Mouse (Mus musculus): Measurements from ENCODE around the gene Fam207a.

Gene Fam207a

DNA sequence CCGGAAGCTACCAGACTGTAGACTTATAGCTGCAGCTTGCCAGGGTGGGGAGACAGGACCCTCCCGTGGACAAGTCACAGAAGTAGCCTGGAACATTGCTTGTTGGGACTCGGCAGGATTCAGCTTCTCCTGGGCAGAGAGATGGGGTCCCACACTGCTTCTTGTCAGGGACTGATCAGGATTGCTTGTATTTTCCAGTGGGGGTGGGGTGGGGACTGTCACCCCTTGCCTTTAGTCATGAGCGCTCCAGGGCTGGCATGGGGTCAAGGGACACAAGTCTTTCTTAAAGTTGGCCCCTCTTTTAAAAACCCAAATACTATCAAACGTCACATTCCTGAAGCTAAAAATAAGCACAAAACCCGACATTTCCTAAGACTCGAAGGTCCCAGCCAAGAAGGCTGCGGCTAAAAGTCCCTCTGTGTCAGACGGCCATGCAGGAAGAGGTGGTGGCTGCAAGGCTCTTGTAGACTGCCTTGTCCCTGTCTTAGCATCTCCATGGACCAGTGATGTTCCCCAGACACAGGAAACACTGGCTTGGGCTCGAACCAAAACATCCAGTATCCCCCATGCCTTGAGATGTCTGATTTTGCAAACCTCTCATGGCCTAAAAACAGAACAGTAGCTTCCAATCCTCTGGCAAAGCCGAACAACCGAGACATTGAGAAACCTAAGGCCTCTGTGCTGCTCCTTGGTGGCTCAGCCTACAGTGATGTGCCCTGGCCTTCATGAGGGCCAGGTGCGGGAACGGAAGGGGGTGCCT lies 60.2 kb downstream of the Fam207a start:
- DNase-seq (ENCODE audit: low read depth, low spot score), result no peak

DNA sequence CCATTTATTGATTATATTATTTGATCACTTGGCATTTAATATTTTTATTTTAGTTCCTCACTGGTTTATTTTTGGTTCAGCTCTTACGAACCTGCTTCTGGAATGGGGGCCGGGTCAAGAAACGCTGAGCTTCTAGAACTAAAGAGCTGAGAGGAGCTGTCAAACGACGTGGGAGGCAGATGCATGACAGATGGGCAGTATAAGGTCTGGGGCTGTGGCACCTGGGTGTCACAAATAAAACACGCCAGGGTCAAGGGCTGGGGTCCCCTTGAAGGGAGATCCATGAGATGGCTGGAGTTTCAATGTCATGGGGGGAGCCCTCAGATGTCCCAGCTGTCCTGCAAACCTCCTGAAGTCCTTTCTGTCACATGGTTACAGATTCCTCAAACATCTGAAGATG lies 60.8 kb downstream of the Fam207a start:
- DNase-seq (ENCODE audit: low read depth, low spot score), result no peak

DNA sequence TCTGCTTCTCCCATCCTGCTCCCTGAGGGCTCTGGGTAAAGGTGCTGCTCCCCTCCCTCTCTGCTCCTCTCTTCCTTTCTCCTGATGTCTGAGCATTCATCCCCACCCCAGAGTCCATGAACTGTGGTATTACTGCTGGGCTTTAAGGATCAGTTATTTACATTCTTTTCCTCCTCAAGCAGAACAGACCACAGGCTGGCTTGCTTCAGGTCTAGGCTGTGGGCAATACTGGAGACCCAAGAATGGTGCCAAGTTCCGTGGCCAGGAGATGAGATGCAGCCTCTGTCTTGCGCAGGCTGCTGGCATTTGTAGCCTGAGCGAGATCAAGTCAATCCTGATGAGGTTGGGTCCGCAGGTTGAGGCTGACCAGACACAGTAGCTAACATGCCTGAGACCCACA lies 63.8 kb downstream of the Fam207a start:
- DNase-seq (ENCODE audit: low read depth, low spot score), result no peak

DNA sequence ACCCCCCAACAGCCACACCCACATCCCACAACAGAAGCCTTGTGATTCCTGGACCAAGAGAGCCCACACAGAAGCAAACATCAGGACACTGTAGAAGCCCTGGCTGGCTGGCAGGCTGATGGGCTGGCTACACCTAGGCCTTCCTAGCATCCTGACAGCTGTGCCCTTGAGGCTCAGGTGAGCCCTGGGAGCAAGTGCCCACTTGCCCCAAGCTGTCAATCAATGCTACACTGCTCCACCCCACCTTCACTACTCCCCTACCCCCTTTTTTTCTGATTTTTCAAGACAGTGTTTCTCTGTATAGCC lies 65.5 kb downstream of the Fam207a start:
- no peak for DNase-seq (ENCODE audit: low read depth, low spot score)

DNA sequence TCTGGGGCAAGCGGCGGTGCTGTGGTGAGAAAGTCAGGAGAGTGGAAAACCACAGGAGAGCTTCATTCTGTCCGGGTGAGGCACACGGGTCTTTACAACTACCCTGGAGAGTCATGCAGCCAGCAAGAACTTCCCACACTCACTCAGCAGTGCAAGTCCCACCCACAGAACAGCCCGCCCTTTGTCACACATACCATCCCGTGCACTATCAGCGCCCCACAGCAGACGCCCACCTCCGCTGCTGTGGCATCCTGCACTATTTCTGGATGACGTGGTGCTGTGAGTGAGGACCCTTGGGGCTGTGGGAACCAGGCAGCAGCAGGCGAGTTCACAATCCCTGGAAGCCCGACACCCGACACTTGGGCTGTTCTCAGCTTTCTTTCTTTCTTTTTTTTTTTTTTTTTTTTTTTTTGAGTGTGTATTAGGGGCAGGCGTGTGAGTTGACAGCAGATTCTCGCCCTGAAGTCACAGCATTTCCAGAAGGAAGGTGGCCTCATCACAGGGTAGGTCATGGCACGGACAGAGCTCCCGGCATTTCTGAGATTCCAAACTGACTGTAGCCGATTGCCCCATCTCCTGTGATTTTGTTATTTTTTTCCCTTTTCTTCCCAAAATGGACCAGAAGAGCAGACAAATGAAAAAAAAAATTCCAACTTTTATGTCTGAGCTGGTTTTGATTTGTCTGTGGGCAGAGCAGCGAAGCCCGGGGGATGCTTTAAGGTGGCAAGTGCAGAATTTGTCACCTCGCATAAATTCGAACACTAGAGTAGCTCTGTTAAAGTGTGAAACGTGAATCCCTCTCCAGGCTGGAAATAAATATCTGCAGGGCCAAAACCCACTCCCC lies 66.0 kb downstream of the Fam207a start:
- DNase-seq (ENCODE audit: low read depth, low spot score), result no peak

DNA sequence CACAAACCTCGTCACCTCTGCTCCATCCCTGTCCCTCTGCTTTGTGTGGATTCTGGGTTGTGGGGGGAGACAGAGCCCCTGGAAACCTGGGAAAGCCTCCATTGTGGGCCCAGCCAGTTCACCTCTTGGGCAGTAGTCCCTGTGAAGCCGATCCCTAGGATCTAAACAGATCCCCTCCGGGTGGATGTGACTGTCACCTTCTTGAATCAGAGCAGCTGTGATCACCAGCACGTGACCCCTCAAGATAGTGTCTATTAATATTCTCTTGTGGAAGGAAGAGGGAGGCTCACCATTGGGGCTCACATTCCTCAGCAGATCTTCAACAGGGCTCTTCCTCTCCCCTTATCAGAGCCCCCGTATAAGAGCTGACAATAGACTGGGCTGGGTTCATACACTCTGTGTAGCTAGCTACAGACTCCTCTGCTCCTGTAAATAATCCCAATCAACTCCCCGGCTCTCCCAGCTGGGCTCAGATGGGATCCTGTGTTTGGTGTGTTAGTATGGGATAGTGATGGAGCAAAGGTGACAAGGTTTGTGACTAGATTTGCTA lies 66.8 kb downstream of the Fam207a start:
- DNase-seq (ENCODE audit: low read depth, low spot score), result no peak

DNA sequence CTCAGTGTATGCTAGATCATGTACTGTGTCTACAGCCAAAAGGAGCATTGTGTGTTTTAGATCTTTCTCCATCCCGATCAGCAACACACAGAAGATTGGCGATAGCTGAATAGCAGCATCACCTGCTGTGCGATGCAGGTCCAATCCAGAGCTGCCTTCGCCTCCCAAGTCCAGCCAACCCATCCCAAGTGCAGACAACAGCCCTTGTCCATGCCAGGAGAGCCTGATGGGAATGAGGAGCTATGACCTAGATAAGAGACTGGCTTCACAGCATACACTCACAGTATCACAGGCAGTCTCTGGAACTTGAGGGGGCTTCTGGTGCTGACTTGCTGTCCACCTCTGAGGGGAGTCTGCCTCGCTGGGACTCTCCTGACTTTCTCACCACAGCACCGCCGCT lies 67.4 kb downstream of the Fam207a start:
- no peak for DNase-seq (ENCODE audit: low read depth, low spot score)

DNA sequence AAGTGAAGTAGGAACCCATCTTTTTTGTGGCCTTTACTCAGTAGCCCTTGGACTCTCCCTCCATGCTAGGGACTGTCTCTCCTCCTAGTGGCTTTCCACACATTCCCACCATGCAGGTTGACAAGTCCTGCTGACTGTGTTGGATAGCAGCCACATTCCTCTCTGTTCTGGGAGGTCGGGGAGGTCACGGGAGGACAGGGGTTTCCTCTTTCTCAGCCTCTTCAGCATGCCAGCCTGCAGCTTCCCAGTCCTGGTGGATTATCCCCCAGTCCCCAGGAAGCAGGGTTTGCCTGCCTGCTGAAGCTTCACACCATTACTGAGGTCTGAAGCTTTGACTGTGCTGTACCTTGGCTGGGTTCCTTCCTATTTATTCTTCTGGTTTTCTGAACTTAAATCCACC lies 67.8 kb downstream of the Fam207a start:
- peak; percentile 18 for DNase-seq (ENCODE audit: low read depth, low spot score)

DNA sequence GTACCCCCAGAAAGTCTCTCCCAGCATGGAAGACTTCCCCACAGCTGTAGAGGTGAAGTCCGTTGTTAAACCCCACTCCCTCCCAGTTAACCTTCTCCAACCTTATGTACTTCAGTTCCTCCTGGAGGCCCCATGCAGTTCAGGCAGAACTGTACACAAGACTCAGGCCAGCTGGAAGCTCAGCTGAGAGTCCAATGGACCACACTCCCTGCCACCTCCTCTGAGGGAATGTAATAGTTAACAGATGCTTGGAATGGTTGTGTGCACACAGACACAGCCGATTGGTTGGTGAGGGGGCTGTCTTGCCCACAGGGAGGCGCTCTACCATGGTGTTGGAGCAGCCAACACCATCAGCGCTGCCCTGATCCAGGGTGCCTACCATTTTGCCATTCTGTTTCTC lies 73.3 kb downstream of the Fam207a start:
- peak; percentile 24 for DNase-seq (ENCODE audit: low read depth, low spot score)

DNA sequence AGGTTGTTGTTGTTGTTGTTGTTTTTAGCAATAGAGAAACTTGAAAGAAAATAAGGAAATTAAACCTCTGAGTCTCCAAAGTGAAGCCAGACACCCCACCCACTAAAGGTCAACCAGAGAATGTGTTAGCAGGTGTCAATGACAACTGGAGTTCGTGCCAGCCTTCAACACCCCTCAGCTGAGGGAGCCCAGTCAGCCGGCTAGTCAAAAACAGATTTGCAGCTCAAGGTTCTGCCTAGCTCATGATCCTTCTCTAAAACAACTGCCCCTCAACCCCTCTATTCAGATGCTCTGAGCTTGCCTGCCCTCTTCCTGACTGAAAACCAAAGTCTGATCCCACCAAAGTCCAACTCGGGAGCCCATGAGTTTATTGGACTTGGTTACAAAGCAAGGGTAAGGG lies 73.8 kb downstream of the Fam207a start:
- DNase-seq (ENCODE audit: low read depth, low spot score), result no peak

DNA sequence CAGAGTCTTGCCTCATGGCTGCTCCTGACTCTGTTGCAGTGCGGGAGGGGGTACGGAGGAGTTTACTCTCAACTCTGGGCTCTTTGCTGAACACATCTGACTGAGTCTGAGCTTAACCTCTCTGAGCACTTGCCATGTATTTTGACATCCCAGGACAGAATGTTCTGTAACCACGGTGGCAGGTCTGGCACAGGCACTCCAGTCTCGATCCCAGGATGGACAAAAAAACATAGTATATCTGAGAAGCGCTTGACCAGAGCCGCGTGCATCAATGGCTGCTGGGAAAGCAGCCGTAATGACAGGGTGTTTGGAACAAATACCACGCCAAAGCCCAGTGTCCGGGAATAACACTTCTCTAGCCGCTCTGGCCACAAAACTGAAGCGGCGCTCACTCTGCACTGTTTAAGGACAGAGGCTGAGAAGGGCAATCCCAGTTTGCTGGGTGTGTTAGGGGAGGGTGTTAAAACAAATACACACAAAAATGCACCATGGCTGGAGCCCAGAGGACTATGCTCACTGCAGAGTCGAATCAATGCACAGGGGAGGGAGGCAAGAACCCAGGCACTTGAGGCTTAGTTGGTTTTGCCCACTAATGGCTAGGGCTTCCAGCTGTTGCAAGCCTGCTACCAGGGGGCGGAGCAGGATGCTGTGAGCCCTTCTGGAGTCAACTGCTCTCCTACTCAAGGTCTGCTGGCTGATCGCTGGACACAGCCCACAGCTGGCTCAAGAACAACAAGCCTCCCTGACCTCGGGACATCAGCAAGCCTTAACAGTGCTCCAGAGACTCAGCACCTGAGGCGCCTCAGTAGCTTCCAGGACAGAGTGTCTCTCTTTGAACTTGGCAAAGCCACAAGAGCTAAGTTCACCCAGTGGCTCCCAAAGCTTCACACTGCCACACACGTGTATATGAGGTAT lies 74.5 kb downstream of the Fam207a start:
- no peak for DNase-seq (ENCODE audit: low read depth, low spot score)

DNA sequence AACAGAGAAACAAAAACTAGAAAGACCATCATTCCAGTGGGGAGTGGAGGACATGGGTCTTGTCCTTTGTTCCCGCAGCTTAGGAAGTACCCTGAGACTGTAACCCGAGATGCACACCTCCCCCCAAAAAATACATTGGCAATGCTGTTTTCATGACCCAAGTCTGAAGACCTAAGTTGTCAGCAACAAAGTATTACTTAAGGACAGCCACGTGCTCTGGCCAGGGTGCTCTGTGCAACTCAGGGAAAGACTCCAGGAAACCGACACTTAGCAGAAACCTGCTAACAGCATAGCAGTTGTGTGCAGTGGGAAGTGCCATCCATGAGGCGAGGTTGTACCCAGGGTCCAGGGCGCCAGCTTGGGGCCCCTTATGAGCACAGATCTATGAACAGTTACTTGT lies 75.3 kb downstream of the Fam207a start:
- DNase-seq (ENCODE audit: low read depth, low spot score), result no peak

DNA sequence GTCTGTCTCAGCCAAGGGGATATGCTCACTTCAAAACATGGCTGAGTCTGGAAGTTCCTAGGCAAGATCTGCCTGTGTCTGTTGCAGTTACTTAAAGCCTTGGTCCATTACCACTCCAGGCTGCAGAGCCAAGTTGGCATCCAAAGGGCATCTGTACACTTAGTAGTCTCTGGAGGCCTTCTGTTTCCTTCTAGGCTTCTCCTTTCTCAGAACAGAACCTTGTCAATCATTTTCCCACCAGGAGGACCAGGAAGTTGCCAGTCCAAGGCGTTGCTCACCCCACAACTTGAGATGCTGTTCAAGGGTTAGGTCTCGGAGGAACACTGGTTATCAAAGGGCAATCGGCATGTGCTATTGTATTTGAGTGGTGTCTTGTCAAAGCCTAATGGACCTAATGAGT lies 76.6 kb downstream of the Fam207a start:
- DNase-seq (ENCODE audit: low read depth, low spot score), result no peak

DNA sequence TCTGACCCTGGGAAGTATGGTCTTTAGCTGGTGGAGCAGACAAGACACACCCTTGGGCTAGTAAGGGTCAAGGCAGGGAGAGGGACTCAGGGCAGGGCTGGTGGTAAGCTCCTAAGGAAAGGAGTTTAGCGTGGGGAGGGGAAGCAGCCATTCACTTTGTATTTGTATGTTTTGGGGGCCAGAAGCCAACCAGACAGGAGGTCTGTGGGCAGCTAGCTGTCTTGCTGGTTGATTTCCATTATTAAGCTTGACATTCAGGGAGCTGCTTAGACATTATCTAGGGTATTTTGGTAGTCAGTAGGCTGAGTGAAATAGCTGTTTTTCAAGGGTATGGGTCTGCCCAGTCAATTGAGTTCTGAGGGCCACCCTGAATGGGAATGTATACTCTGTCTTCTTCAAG lies 77.6 kb downstream of the Fam207a start:
- no peak for DNase-seq (ENCODE audit: low read depth, low spot score)
